Mouse (Mus musculus): ENCODE measurements around the gene Anxa6. TPM values are rescaled to one million over a fixed set of nuclear protein-coding genes. Genes with fewer than 3 reads are reported as not detected.

Gene Anxa6
- total and polyA plus RNA-seq, 3 experiments: 136 to 213 (median 205) TPM

DNA sequence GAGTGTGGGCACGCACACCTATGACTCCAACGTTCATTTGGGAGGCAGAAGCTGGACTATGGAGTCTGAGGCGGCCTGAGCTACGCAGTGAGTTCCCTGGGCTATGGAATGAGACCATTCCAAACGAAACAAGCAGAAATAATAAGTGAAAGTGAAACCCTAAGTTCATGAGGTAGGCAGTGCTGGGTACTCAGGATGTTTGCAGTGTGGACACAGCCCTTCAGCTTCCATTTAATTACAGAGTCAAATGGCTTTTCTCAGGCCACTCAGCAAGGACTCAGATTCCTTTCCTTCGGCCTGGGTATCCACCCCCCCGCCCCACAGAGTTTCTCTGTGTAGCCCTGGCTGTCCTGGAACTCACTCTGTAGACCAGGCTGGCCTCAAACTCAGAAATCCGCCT is 103.5 kb downstream of the Anxa6 start:
- Histone ChIP-seq H3K36me3 (ENCODE audit: control insufficient read depth, insufficient read depth, low read length) (no peaks in the 10 kb centered on the region), H3K4me3 (no peak overlapping the region), H3K27me3 (ENCODE audit: control insufficient read depth, insufficient read depth, low read length) (no peaks in the 10 kb centered on the region), H3K79me2 (replicated peaks; ENCODE audit: control insufficient read depth, insufficient read depth, low read length) (no peaks in the 10 kb centered on the region), H3K4me1 (ENCODE audit: control insufficient read depth, insufficient read depth, low read length) (no peaks in the 10 kb centered on the region), H3K27ac (no peak overlapping the region), H3K9ac (ENCODE audit: low read depth, low read length) (no peak overlapping the region)
- no peak for TF ChIP-seq EP300 (IDR thresholded peaks at IDR 0.05; ENCODE audit: insufficient read depth, low read depth, low read length)
- no peak for TF ChIP-seq CTCF (IDR thresholded peaks at IDR 0.05)
- no peak for TF ChIP-seq POLR2A (IDR thresholded peaks at IDR 0.05; ENCODE audit: insufficient read depth, low read depth, low read length)
- intact Hi-C loops (cut with DNase I): loop anchor here (2.0 to 5.0 kb wide), 2 partner anchors 109 to 158 kb away; no protein-coding TSS in a partner anchor
- DNase-seq: no peak
- 87% methylated on average over 8 of the region's 8 CpGs for WGBS

DNA sequence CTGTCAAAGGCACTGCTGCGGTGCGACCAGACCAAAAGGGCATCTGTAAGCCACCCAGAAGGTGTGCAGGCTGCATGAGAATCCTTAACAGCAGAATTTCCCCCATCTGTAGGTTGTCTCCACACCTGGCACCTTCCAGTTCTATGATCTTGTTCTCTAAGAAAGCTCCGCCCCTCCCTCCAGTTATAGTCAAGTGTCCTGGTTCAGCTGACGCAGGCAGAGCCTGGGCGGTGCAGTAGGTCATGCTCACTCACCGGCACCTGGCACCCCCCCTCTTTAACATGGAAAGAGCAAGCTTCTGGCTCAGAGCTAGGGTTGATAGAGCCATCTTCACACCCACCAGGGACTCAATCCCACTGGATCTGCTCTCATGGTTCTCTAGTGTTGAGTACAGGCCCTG is 104.0 kb downstream of the Anxa6 start:
- no peaks in the 10 kb centered on the region for H3K36me3 ChIP-seq (ENCODE audit: control insufficient read depth, insufficient read depth, low read length)

More for the DNA sequence above, 104.0 kb downstream of the Anxa6 start:
- no peaks in the 10 kb centered on the region for H3K27me3 ChIP-seq (ENCODE audit: control insufficient read depth, insufficient read depth, low read length)
- no peak overlapping the region for H3K27ac ChIP-seq
- no peaks in the 10 kb centered on the region for H3K79me2 ChIP-seq (replicated peaks; ENCODE audit: control insufficient read depth, insufficient read depth, low read length)
- intact Hi-C loops (cut with DNase I): no loop called here
- no peaks in the 10 kb centered on the region for H3K4me1 ChIP-seq (ENCODE audit: control insufficient read depth, insufficient read depth, low read length)
- H3K9ac ChIP-seq (ENCODE audit: low read depth, low read length): no peak overlapping the region
- 95% methylated on average over 6 of the region's 6 CpGs for WGBS
- no peak for DNase-seq
- TF ChIP-seq EP300 (IDR thresholded peaks at IDR 0.05; ENCODE audit: insufficient read depth, low read depth, low read length): no peak
- TF ChIP-seq CTCF (IDR thresholded peaks at IDR 0.05): no peak
- TF ChIP-seq POLR2A (IDR thresholded peaks at IDR 0.05; ENCODE audit: insufficient read depth, low read depth, low read length): no peak
- no peak overlapping the region for H3K4me3 ChIP-seq

Other genes with a start within 250 kb of the Anxa6 start
- gene Cdc42se2, start 245.8 kb downstream of the Anxa6 start, total RNA-seq (2021): 10 to 100 TPM; 22.0 to 23.3 TPM
- gene Cdc42se2, start 245.8 kb downstream of the Anxa6 start, polyA plus RNA-seq (2012; rRNA removed): 24.7 and 41.3 TPM in 2 replicates
- gene Lyrm7, start 172.5 kb downstream of the Anxa6 start, total RNA-seq (2021): 10 to 100 TPM; 38.6 to 40.1 TPM
- gene Lyrm7, start 172.5 kb downstream of the Anxa6 start, polyA plus RNA-seq (2012; rRNA removed): 11.1 and 20.0 TPM in 2 replicates
- gene Hint1, start 167.1 kb downstream of the Anxa6 start, total RNA-seq (2021): 100 to 1,000 TPM; 258 to 297 TPM
- 477 and 498 TPM in 2 replicates for gene Hint1, start 167.1 kb downstream of the Anxa6 start, polyA plus RNA-seq (2012; rRNA removed)
- 100 to 1,000 TPM; 219 to 246 TPM for gene Gpx3, start 131.0 kb downstream of the Anxa6 start, total RNA-seq (2021)
- 362 and 401 TPM in 2 replicates for gene Gpx3, start 131.0 kb downstream of the Anxa6 start, polyA plus RNA-seq (2012; rRNA removed)
- 10 to 100 TPM; 25.9 to 34.4 TPM for gene Tnip1, start 70.5 kb downstream of the Anxa6 start, total RNA-seq (2021)
- gene Tnip1, start 70.5 kb downstream of the Anxa6 start, polyA plus RNA-seq (2012; rRNA removed): 26.6 and 31.9 TPM in 2 replicates
- gene Ccdc69, start 44.7 kb upstream of the Anxa6 start, total RNA-seq (2021): 1 to 10 TPM; 6.5 to 9.7 TPM
- gene Ccdc69, start 44.7 kb upstream of the Anxa6 start, polyA plus RNA-seq (2012; rRNA removed): 9.2 and 24.8 TPM in 2 replicates
- 10 to 100 TPM; 10.3 to 10.8 TPM for gene Gm2a, start 64.7 kb upstream of the Anxa6 start, total RNA-seq (2021)
- gene Gm2a, start 64.7 kb upstream of the Anxa6 start, polyA plus RNA-seq (2012; rRNA removed): 18.6 and 19.8 TPM in 2 replicates
- not detected for gene Slc36a3, start 118.3 kb upstream of the Anxa6 start, total RNA-seq (2021)
- not detected in 2 replicates for gene Slc36a3, start 118.3 kb upstream of the Anxa6 start, polyA plus RNA-seq (2012; rRNA removed)
- 10 to 100 TPM; 10.6 to 12.1 TPM for gene Slc36a2, start 151.6 kb upstream of the Anxa6 start, total RNA-seq (2021)
- 70.1 and 80.6 TPM in 2 replicates for gene Slc36a2, start 151.6 kb upstream of the Anxa6 start, polyA plus RNA-seq (2012; rRNA removed)
- gene Slc36a1, start 170.9 kb upstream of the Anxa6 start, total RNA-seq (2021): 10 to 100 TPM; 11.4 to 13.2 TPM
- 11.4 and 11.9 TPM in 2 replicates for gene Slc36a1, start 170.9 kb upstream of the Anxa6 start, polyA plus RNA-seq (2012; rRNA removed)

Data from heart, adult 2 months (tissue).